In the genomic region with DNA sequence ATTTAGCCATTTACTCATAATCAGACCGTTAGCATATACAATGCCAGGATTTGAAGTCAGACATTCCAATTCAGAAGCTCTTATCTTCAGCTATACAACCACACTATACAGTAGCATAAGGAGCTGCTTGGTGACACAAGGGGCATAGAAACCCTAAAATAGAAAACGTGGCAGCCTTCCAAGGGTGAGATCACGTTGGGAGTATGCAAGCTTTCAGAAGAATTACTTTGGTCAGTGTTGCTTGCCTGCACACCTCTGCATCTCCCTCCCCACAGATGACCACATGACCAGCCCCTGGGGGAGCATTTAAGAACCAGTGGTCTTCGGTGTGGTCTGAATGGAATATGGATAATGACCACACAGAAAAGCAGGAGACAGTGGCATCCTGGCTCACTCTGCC, we compare ENCODE assay signal across 16 mouse cellular contexts.
DNase-seq lines count a peak whose midpoint lies in the region; ATAC-seq lines count a peak whose summit lies in the region.
"Had no signal": no experiment of that assay in that cellular context is flagged by ENCODE, and none has a peak within 500 bp of the region (broad histone marks: within the 10 kb centered on the region; RNA-seq: fewer than 3 reads in every experiment).

No protein-coding gene starts in this region.

- H3K4me2 ChIP-seq in forebrain, embryonic 12.5 days: no peak overlapping the region
- no peak overlapping the region for H3K4me2 ChIP-seq in heart, embryonic 16.5 days (ENCODE audit: low read depth, low read length)
- H3K4me2 ChIP-seq: embryonic facial prominence, embryonic 13.5 days; hindbrain, embryonic 14.5 days; midbrain, embryonic 13.5 days; neural tube, embryonic 12.5 days had no signal

- H3K27me3 ChIP-seq in forebrain, embryonic 12.5 days: no peaks in the 10 kb centered on the region
- 0 out of 2 replicates have a peak, but pooled peaks cover 4% of the 10 kb centered on the region for H3K27me3 ChIP-seq in forebrain, embryonic 10.5 days (ENCODE audit: poor library complexity, severe bottlenecking)
- no peaks in the 10 kb centered on the region for H3K27me3 ChIP-seq in heart, embryonic 16.5 days (ENCODE audit: control insufficient read depth, insufficient read depth, low read length)
- H3K27me3 ChIP-seq: embryonic facial prominence, embryonic 13.5 days; midbrain, embryonic 13.5 days; neural tube, embryonic 12.5 days had no signal

- no peak overlapping the region for H3K27ac ChIP-seq in forebrain, embryonic 12.5 days
- no peak overlapping the region for H3K27ac ChIP-seq in forebrain, embryonic 10.5 days
- peak overlapping the region; percentile 79 for H3K27ac ChIP-seq in heart, embryonic 16.5 days (ENCODE audit: low read length)
- H3K27ac ChIP-seq: embryonic facial prominence, embryonic 13.5 days; hindbrain, embryonic 14.5 days; midbrain, embryonic 13.5 days; neural tube, embryonic 12.5 days had no signal

- H3K36me3 ChIP-seq in forebrain, embryonic 12.5 days (replicated peaks): no peaks in the 10 kb centered on the region
- no peaks in the 10 kb centered on the region for H3K36me3 ChIP-seq in forebrain, embryonic 10.5 days (replicated peaks)
- H3K36me3 ChIP-seq in heart, embryonic 16.5 days (ENCODE audit: control insufficient read depth, insufficient read depth): no peaks in the 10 kb centered on the region
- H3K36me3 ChIP-seq: embryonic facial prominence, embryonic 13.5 days; midbrain, embryonic 13.5 days; neural tube, embryonic 12.5 days had no signal

- H3K9ac ChIP-seq in forebrain, embryonic 12.5 days: no peak overlapping the region
- no peak overlapping the region for H3K9ac ChIP-seq in heart, embryonic 16.5 days (ENCODE audit: low read length)
- H3K9ac ChIP-seq: embryonic facial prominence, embryonic 13.5 days; hindbrain, embryonic 14.5 days; midbrain, embryonic 13.5 days; neural tube, embryonic 12.5 days had no signal

- H3K4me1 ChIP-seq in forebrain, embryonic 12.5 days: peaks cover 14% of the 10 kb centered on the region
- peaks cover 24% of the 10 kb centered on the region for H3K4me1 ChIP-seq in forebrain, embryonic 10.5 days
- H3K4me1 ChIP-seq in heart, embryonic 16.5 days (ENCODE audit: control insufficient read depth, insufficient read depth, low read length): peaks cover 23% of the 10 kb centered on the region
- H3K4me1 ChIP-seq: neural tube, embryonic 12.5 days had no signal

- no peak for DNase-seq in forebrain, embryonic 10.5 days (ENCODE audit: extremely low spot score, low spot score)
- DNase-seq in Muller cell, postnatal 12 days (ENCODE audit: inconsistent ontology term): peak; percentile 64
- peak; percentile 40 to 59 for DNase-seq in cerebellum, postnatal 10 days
- DNase-seq in kidney, postnatal 10 days: no peak
- DNase-seq in urinary bladder, postnatal 14 days (ENCODE audit: low spot score): no peak
- DNase-seq in embryo, embryonic 10.5 days (ENCODE audit: low spot score): no peak
- DNase-seq: adrenal gland, adult 2 months; gastrocnemius, postnatal 36 days; kidney, adult 11 months; lung, postnatal 10 days had no signal

- WGBS in forebrain, embryonic 12.5 days: 65% methylated on average over 4 of the region's 4 CpGs
- WGBS in forebrain, embryonic 10.5 days: 92% methylated on average over 4 of the region's 4 CpGs
- WGBS in heart, embryonic 16.5 days: 20% methylated on average over 4 of the region's 4 CpGs

- H3K9me3 ChIP-seq in forebrain, embryonic 12.5 days: no peaks in the 10 kb centered on the region
- H3K9me3 ChIP-seq in forebrain, embryonic 10.5 days: peaks cover 6% of the 10 kb centered on the region; the same call in 1 of the 2 replicates
- 0 out of 2 replicates have a peak, but pooled peaks cover 3% of the 10 kb centered on the region for H3K9me3 ChIP-seq in heart, embryonic 16.5 days (replicated peaks; ENCODE audit: control insufficient read depth, low read length)
- H3K9me3 ChIP-seq: embryonic facial prominence, embryonic 13.5 days; midbrain, embryonic 13.5 days; neural tube, embryonic 12.5 days had no signal

- peak; percentile 36; the same call in 1 of the 2 replicates for ATAC-seq in forebrain, embryonic 12.5 days (ENCODE audit: low FRiP score)
- ATAC-seq in heart, embryonic 16.5 days (replicated peaks; ENCODE audit: extremely low read depth, insufficient read depth, low FRiP score): peak; percentile 83
- ATAC-seq: midbrain, embryonic 13.5 days had no signal

- H3K4me3 ChIP-seq in forebrain, embryonic 12.5 days (replicated peaks): no peak overlapping the region
- H3K4me3 ChIP-seq in forebrain, embryonic 10.5 days: no peak overlapping the region
- H3K4me3 ChIP-seq in heart, embryonic 16.5 days (ENCODE audit: low read length): no peak overlapping the region
- H3K4me3 ChIP-seq: embryonic facial prominence, embryonic 13.5 days; midbrain, embryonic 13.5 days; neural tube, embryonic 12.5 days had no signal

Comparison
In these comparisons a context has a peak if more than half of its experiments do, and no peak if none do; other contexts are left out.
1. DNase-seq: peak in Muller cell, postnatal 12 days (single experiment) and cerebellum, postnatal 10 days (2 of 2); none in forebrain, embryonic 10.5 days (single experiment), kidney, postnatal 10 days (single experiment), urinary bladder, postnatal 14 days (single experiment) and embryo, embryonic 10.5 days (single experiment).